Mouse (Mus musculus) forebrain, embryonic 11.5 days (tissue): ENCODE data around the gene Olfr435. TPM values are rescaled to one million over a fixed set of nuclear protein-coding genes. Genes with fewer than 3 reads are reported as not detected.
"Not testable (repeated sequence)": the region's sequence is repeated elsewhere in the genome, so short reads cannot be mapped to it uniquely, and the experiment has no call there.

Source experiments
- ATAC-seq: fragments of 200-750 bp; cut with Nextera tagmentation; replicated peaks from 2 replicates; pipeline ENCODE4 v1.8.0; 2017; ENCODE audit warnings: moderate TSS enrichment; ENCODE audit not compliant: low FRiP score
- DNase-seq: peaks from one replicate; pipeline ENCODE4 v3.0.0-alpha.2; 2017; ENCODE audit warnings: low spot score
- H3K27ac ChIP-seq: fragments of 300-500 bp; sonication (generic); 2 replicates; pipeline ENCODE4 v1.5.1; 2014; ENCODE audit warnings: low read depth, low read length
- H3K27me3 ChIP-seq: fragments of 300-500 bp; sonication (generic); 2 replicates; pipeline ENCODE4 v1.6.1; 2014; ENCODE audit warnings: mild to moderate bottlenecking, low read length, mixed read lengths; ENCODE audit not compliant: control insufficient read depth, insufficient read depth
- H3K36me3 ChIP-seq: fragments of 300-500 bp; sonication (generic); 2 replicates; pipeline ENCODE4 v1.6.1; 2014; ENCODE audit warnings: mild to moderate bottlenecking, low read length, moderate library complexity, mixed read lengths; ENCODE audit not compliant: control insufficient read depth, insufficient read depth
- H3K4me1 ChIP-seq: fragments of 300-500 bp; sonication (generic); replicated peaks from 2 replicates; pipeline ENCODE4 v1.6.1; 2014; ENCODE audit warnings: low read length, mixed read lengths; ENCODE audit not compliant: control insufficient read depth, insufficient read depth
- H3K4me2 ChIP-seq: fragments of 300-500 bp; sonication (generic); 2 replicates; pipeline ENCODE4 v1.6.1; 2014; ENCODE audit warnings: low read depth, mild to moderate bottlenecking, low read length, moderate library complexity, mixed read lengths; ENCODE audit not compliant: severe bottlenecking
- H3K4me3 ChIP-seq: fragments of 300-500 bp; sonication (generic); 2 replicates; pipeline ENCODE4 v1.5.1; 2014; ENCODE audit warnings: low read depth, low read length
- H3K9ac ChIP-seq: fragments of 300-500 bp; sonication (generic); 2 replicates; pipeline ENCODE4 v1.6.1; 2014; ENCODE audit warnings: low read length
- H3K9me3 ChIP-seq: fragments of 300-500 bp; sonication (generic); 2 replicates; pipeline ENCODE4 v1.6.1; 2016; ENCODE audit warnings: low read length, mixed read lengths; ENCODE audit not compliant: control insufficient read depth
- WGBS: fragments of 180-500 bp; shearing (Covaris S2); extraction: QIAGEN DNeasy Blood & Tissue Kit; methylation state at CpG from one replicate; pipeline ENCODE4 v1.1.7; 2014; 5-methylcytosine and 5-hydroxymethylcytosine counted together
- polyA plus RNA-seq: library from polyadenylated mRNA; unstranded; fragments of >200 nt; fragmentation: Nextera tagmentation; extraction: Ambion mirVana; gene quantifications from 2 replicates; pipeline ENCODE4 v1.2.1, GENCODE M21; 2014

The Olfr435 gene
- polyA plus RNA-seq, 1 experiment from 2014 or later = not detected

- Histone ChIP-seq H3K4me2 (no peak overlapping the region), H3K27ac (no peak overlapping the region), H3K9me3 (no peaks in the 10 kb centered on the region), H3K27me3 (no peaks in the 10 kb centered on the region), H3K4me3 (no peak overlapping the region), H3K4me1 (no peaks in the 10 kb centered on the region), H3K36me3 (no peaks in the 10 kb centered on the region), H3K9ac (no peak overlapping the region)
- DNase-seq (no peak), ATAC-seq (no peak)
Measured at GRCm38 (mm10) chr6:43202786-43203185, 5.8 kb downstream of the Olfr435 start.

DNA sequence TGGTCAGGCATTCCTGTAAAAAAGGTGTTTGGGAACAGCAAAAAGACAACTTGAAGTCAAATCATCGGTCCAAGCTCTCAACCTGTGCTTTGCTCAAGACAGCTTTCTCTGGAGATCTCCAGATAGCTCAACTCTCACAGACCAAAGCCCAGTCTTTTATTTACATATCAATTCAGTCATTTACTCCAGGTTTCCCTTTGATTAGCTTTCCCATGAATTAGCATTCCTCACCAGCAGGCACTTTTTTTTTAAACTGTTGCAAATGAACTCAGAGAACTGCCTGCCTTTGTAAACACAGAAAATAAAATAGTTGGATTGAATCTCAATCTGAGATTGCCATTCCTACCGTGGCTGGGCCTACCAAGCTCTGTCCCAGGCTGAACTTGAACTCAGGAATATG lies 8.4 kb downstream of the Olfr435 start:
- Histone ChIP-seq H3K9ac (no peak overlapping the region), H3K27me3 (no peaks in the 10 kb centered on the region), H3K4me3 (no peak overlapping the region), H3K27ac (no peak overlapping the region), H3K36me3 (no peaks in the 10 kb centered on the region), H3K9me3 (no peaks in the 10 kb centered on the region), H3K4me1 (no peaks in the 10 kb centered on the region), H3K4me2 (no peak overlapping the region)
- DNase-seq = no peak
- WGBS = 32% methylated on average over 2 of the region's 2 CpGs
- ATAC-seq = no peak

DNA sequence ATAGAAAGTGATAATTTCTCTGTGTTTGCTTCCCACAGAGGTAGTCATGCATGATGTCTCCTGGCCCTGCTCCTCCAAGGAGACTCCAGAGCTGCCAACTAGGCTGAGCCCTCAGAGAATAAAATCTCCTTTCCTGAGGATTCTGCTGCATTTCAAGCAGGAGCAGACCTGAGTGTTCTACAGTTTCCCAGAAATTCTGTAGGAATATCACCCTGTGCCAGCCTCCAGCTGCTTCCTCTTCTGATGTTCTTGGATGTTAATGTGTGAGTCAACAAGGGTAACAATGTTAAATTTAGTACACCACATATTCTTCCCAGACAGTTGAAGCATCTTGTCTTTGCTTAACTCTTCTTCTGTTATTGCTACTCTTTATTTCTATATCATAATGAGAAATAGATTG lies 15.9 kb downstream of the Olfr435 start, which contains the start of gene Olfr434:
TSS of gene Olfr434 (plus strand) at position 149 of the 400 bp plus-strand sequence.
- not testable (repeated sequence) for H3K27ac ChIP-seq, ATAC-seq, H3K4me3 ChIP-seq, H3K27me3 ChIP-seq, H3K36me3 ChIP-seq, H3K4me2 ChIP-seq, H3K9ac ChIP-seq, H3K4me1 ChIP-seq, H3K9me3 ChIP-seq, DNase-seq

- H3K27me3 ChIP-seq, H3K4me1 ChIP-seq, ATAC-seq, H3K9me3 ChIP-seq, H3K4me2 ChIP-seq, H3K4me3 ChIP-seq, DNase-seq, H3K27ac ChIP-seq, H3K36me3 ChIP-seq, H3K9ac ChIP-seq: not testable (repeated sequence)
- WGBS = 91% methylated on average over 1 of the region's 1 CpGs
Measured at GRCm38 (mm10) chr6:43231255-43231654, 34.3 kb downstream of the Olfr435 start, which contains the start of gene Olfr47. Gene Olfr47, plus strand, starts transcription at chr6:43231529.

DNA sequence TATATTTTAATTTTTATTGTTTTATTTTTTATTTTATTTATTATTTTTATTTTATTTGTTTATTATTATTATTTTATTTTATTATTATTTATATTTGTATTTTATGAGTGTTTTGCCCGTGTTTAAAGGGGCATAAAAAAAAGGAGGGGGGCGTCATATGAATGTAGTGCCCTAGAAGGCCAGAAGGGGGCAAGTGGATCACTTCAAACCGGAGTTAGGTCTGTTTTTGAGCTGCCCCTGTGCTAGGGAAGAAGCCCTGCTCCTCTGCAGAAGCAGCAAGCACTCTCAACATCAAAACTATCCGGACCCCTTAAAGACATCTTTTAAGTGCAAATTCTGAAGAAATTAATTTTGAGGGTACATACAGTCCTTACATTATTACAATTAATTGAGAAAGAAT lies 45.1 kb downstream of the Olfr435 start:
- Histone ChIP-seq H3K9ac (no peak overlapping the region), H3K4me3 (no peak overlapping the region), H3K4me2 (no peak overlapping the region), H3K36me3 (no peaks in the 10 kb centered on the region), H3K9me3 (no peaks in the 10 kb centered on the region), H3K4me1 (no peaks in the 10 kb centered on the region), H3K27me3 (no peaks in the 10 kb centered on the region), H3K27ac (no peak overlapping the region)
- no peak for DNase-seq
- peak; percentile 36; the same call in 1 of the 2 replicates for ATAC-seq
- WGBS = 19% methylated on average over 4 of the region's 4 CpGs

DNA sequence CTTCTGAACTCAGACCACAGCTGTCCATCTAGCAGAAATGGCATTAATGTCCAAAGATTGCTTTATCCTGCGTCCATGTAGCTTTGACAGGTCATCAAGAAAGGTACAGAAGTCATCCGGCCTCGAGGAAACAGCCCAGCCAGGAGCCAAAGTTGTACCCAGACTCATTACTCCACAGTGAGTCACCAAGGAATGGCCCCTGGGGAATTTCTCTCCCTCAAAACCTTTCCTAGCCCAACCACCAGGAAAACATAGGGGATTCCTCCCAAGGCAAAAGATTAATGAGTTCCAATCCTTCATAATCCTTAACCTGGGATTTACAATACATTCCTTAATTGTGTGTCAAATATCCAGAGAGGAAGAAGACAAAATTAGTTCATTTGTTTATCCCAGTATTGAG lies 50.5 kb downstream of the Olfr435 start:
- ATAC-seq = no peak
- Histone ChIP-seq H3K27me3 (no peaks in the 10 kb centered on the region), H3K9ac (no peak overlapping the region), H3K4me3 (no peak overlapping the region), H3K27ac (no peak overlapping the region), H3K4me2 (no peak overlapping the region), H3K36me3 (no peaks in the 10 kb centered on the region), H3K4me1 (no peaks in the 10 kb centered on the region), H3K9me3 (no peaks in the 10 kb centered on the region)
- WGBS = 74% methylated on average over 3 of the region's 3 CpGs
- DNase-seq = no peak

- Histone ChIP-seq H3K9ac (no peak overlapping the region), H3K4me1 (no peaks in the 10 kb centered on the region), H3K9me3 (no peaks in the 10 kb centered on the region), H3K36me3 (no peaks in the 10 kb centered on the region), H3K27me3 (no peaks in the 10 kb centered on the region), H3K4me2 (no peak overlapping the region), H3K27ac (no peak overlapping the region), H3K4me3 (no peak overlapping the region)
- ATAC-seq (no peak), DNase-seq (no peak)
- 86% methylated on average over 1 of the region's 1 CpGs for WGBS
Measured at GRCm38 (mm10) chr6:43252994-43253393, 56.0 kb downstream of the Olfr435 start.

Other genes starting within 250 kb of the Olfr435 start
- not detected in 2 replicates for gene Olfr444, start 248.1 kb upstream of the Olfr435 start, polyA plus RNA-seq
- not detected in 2 replicates for gene Olfr441, start 90.8 kb upstream of the Olfr435 start, polyA plus RNA-seq
- not detected in 2 replicates for gene Olfr237-ps1, start 50.6 kb upstream of the Olfr435 start, polyA plus RNA-seq
- not detected in 2 replicates for gene Olfr437, start 33.9 kb upstream of the Olfr435 start, polyA plus RNA-seq
- gene Olfr13, start 25.0 kb upstream of the Olfr435 start, polyA plus RNA-seq = not detected in 2 replicates
- not detected in 2 replicates for gene Olfr434, start 15.9 kb downstream of the Olfr435 start, polyA plus RNA-seq
- gene Olfr47, start 34.4 kb downstream of the Olfr435 start, polyA plus RNA-seq = not detected in 2 replicates
- 2.2 and 2.9 TPM in 2 replicates for gene Arhgef5, start 68.4 kb downstream of the Olfr435 start, polyA plus RNA-seq
- gene Nobox, start 112.4 kb downstream of the Olfr435 start, polyA plus RNA-seq = not detected in 2 replicates